Mouse (Mus musculus) kidney, adult 2 months (tissue): ENCODE data around the gene Spock1. TPM values are rescaled to one million over a fixed set of nuclear protein-coding genes. Genes with fewer than 3 reads are reported as not detected.

Source experiments
- DNase-seq: peaks from one replicate; pipeline ENCODE4 v3.0.0; 2021
- H3K27ac ChIP-seq: fragments of 200-500 bp; 2 replicates; pipeline ENCODE4 v1.5.1; 2012; ENCODE audit warnings: low read depth, low read length, control low read depth, inconsistent platforms; ENCODE audit not compliant: insufficient read depth
- H3K27me3 ChIP-seq: fragments of 200-500 bp; replicated peaks from 2 replicates; pipeline ENCODE4 v1.6.1; 2012; ENCODE audit warnings: mild to moderate bottlenecking, moderate library complexity, low read length, inconsistent platforms; ENCODE audit not compliant: control insufficient read depth, insufficient read depth
- H3K36me3 ChIP-seq: fragments of 200-500 bp; 2 replicates; pipeline ENCODE4 v1.6.1; 2012; ENCODE audit warnings: mild to moderate bottlenecking, moderate library complexity, low read length, inconsistent platforms; ENCODE audit not compliant: control insufficient read depth, insufficient read depth
- H3K4me1 ChIP-seq: fragments of 200-500 bp; 2 replicates; pipeline ENCODE4 v1.6.1; 2011; ENCODE audit warnings: low read length; ENCODE audit not compliant: control insufficient read depth, insufficient read depth
- H3K4me3 ChIP-seq: fragments of 200-500 bp; 2 replicates; pipeline ENCODE4 v1.5.1; 2011; ENCODE audit warnings: mild to moderate bottlenecking, low read depth, low read length, control low read depth; ENCODE audit not compliant: insufficient read depth
- CTCF ChIP-seq: fragments of 200-500 bp; conservative IDR thresholded peaks from 2 replicates; pipeline ENCODE4 v1.5.1; 2011; ENCODE audit warnings: low read depth, mild to moderate bottlenecking, control low read depth, low read length, moderate library complexity, mixed read lengths; ENCODE audit not compliant: insufficient read depth, insufficient read length
- POLR2A ChIP-seq: fragments of 200-500 bp; IDR thresholded peaks from one replicate; pipeline ENCODE4 v1.6.1; 2011; ENCODE audit warnings: low read depth, low read length, control low read depth
- WGBS: fragments of 180-500 bp; shearing (Covaris S2); methylation state at CpG from one replicate; pipeline ENCODE4 v1.1.7; 2018; 5-methylcytosine and 5-hydroxymethylcytosine counted together
- polyA plus RNA-seq: library from polyadenylated mRNA; depleted of rRNA; stranded (reverse); fragments of >200 nt; gene quantifications from 2 replicates; pipeline ENCODE4 v1.2.3, GENCODE M21; 2012

The Spock1 gene
- polyA plus RNA-seq, 1 experiment = 0.19 TPM

GRCm38 (mm10) chr13:57676820-57677219, 231.3 kb downstream of the Spock1 start:
- H3K4me1 ChIP-seq = no peaks in the 10 kb centered on the region
- TF ChIP-seq CTCF = no peak
- TF ChIP-seq POLR2A = no peak
- H3K27ac ChIP-seq = no peak overlapping the region
- H3K4me3 ChIP-seq = no peak overlapping the region
- H3K27me3 ChIP-seq = no peaks in the 10 kb centered on the region
- no peak for DNase-seq
- H3K36me3 ChIP-seq = no peaks in the 10 kb centered on the region
- 85% methylated on average over 1 of the region's 1 CpGs for WGBS

- no peak overlapping the region for H3K4me3 ChIP-seq
- no peak overlapping the region for H3K27ac ChIP-seq
- WGBS = 85% methylated on average over 1 of the region's 1 CpGs
- TF ChIP-seq CTCF (no peak), POLR2A (no peak)
- no peaks in the 10 kb centered on the region for H3K36me3 ChIP-seq
- H3K27me3 ChIP-seq = no peaks in the 10 kb centered on the region
- no peak for DNase-seq
- no peaks in the 10 kb centered on the region for H3K4me1 ChIP-seq
Observed at GRCm38 (mm10) chr13:57673399-57673798, 234.7 kb downstream of the Spock1 start.

GRCm38 (mm10) chr13:57672762-57673161, 235.4 kb downstream of the Spock1 start:
- Histone ChIP-seq H3K36me3 (no peaks in the 10 kb centered on the region), H3K27ac (no peak overlapping the region), H3K27me3 (no peaks in the 10 kb centered on the region), H3K4me3 (no peak overlapping the region), H3K4me1 (no peaks in the 10 kb centered on the region)
- TF ChIP-seq POLR2A (no peak), CTCF (no peak)
- DNase-seq = no peak
- WGBS = 86% methylated on average over 3 of the region's 3 CpGs

- no peak for TF ChIP-seq CTCF
- no peak for TF ChIP-seq POLR2A
- Histone ChIP-seq H3K27me3 (no peaks in the 10 kb centered on the region), H3K4me3 (no peak overlapping the region), H3K36me3 (no peaks in the 10 kb centered on the region), H3K4me1 (no peaks in the 10 kb centered on the region), H3K27ac (no peak overlapping the region)
- DNase-seq = no peak
- 48% methylated on average over 9 of the region's 9 CpGs for WGBS
Observed at GRCm38 (mm10) chr13:57671919-57672318, 236.2 kb downstream of the Spock1 start.

- no peak for TF ChIP-seq POLR2A
- TF ChIP-seq CTCF = no peak
- H3K36me3 ChIP-seq = no peaks in the 10 kb centered on the region
- no peak overlapping the region for H3K4me3 ChIP-seq
- no peaks in the 10 kb centered on the region for H3K4me1 ChIP-seq
- H3K27ac ChIP-seq = no peak overlapping the region
- WGBS = 76% methylated on average over 5 of the region's 5 CpGs
- DNase-seq = no peak
- H3K27me3 ChIP-seq = no peaks in the 10 kb centered on the region
Observed at GRCm38 (mm10) chr13:57671322-57671721, 236.8 kb downstream of the Spock1 start.

- 41% methylated on average over 3 of the region's 3 CpGs for WGBS
- Histone ChIP-seq H3K4me1 (no peaks in the 10 kb centered on the region), H3K36me3 (no peaks in the 10 kb centered on the region), H3K27ac (no peak overlapping the region), H3K4me3 (no peak overlapping the region), H3K27me3 (no peaks in the 10 kb centered on the region)
- TF ChIP-seq POLR2A = no peak
- TF ChIP-seq CTCF = no peak
- no peak for DNase-seq
Observed at GRCm38 (mm10) chr13:57667621-57668020, 240.5 kb downstream of the Spock1 start.

GRCm38 (mm10) chr13:57666173-57666842, 241.8 kb downstream of the Spock1 start:
- no peak for DNase-seq
- Histone ChIP-seq H3K36me3 (no peaks in the 10 kb centered on the region), H3K27me3 (no peaks in the 10 kb centered on the region), H3K27ac (no peak overlapping the region), H3K4me3 (no peak overlapping the region), H3K4me1 (no peaks in the 10 kb centered on the region)
- 47% methylated on average over 9 of the region's 9 CpGs for WGBS
- TF ChIP-seq CTCF (no peak), POLR2A (no peak)

- Histone ChIP-seq H3K27ac (no peak overlapping the region), H3K4me1 (no peaks in the 10 kb centered on the region), H3K4me3 (no peak overlapping the region), H3K36me3 (no peaks in the 10 kb centered on the region), H3K27me3 (no peaks in the 10 kb centered on the region)
- DNase-seq = no peak
- TF ChIP-seq POLR2A (no peak), CTCF (no peak)
- 84% methylated on average over 4 of the region's 4 CpGs for WGBS
Observed at GRCm38 (mm10) chr13:57662554-57662953, 245.6 kb downstream of the Spock1 start.
